In the genomic region with DNA sequence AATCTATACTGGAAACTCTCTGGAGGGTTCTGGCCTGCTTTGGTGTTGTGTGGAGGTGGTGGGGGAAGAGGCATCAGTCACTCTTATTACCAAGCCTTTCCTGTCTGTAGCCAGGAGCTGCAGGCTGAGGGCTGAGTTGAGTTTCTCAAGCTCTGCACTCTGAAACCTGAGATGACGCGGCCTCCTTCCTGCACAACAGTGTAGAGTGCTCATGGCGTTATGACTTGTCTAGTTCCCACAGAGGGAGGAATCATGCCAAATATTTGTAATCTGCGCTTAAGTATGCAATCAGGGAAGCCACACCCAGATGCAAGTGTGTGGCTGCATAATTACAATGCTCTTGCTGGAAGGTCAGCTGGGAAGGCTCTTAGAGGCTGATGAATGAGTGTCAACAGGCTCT, we compare ENCODE assay signal across 10 mouse cellular contexts.
DNase-seq lines count a peak whose midpoint lies in the region; ATAC-seq and TF ChIP-seq lines count a peak whose summit lies in the region.
"Had no signal": no experiment of that assay in that cellular context is flagged by ENCODE, and none has a peak within 500 bp of the region (broad histone marks: within the 10 kb centered on the region; RNA-seq: fewer than 3 reads in every experiment).

No protein-coding gene starts in this region.

- no peak overlapping the region; the same call in 1 of the 2 replicates for H3K27ac ChIP-seq in embryonic facial prominence, embryonic 10.5 days (replicated peaks)
- H3K27ac ChIP-seq in limb, embryonic 15.5 days, result no peak overlapping the region
- H3K27ac ChIP-seq in thymus, adult 2 months (ENCODE audit: control insufficient read depth, insufficient read depth, low read length), result no peak overlapping the region
- H3K27ac ChIP-seq: neural tube, embryonic 12.5 days had no signal

- 0 out of 2 replicates have a peak, but pooled peaks have one; percentile 61 for ATAC-seq in limb, embryonic 15.5 days (ENCODE audit: insufficient number of reproducible peaks, low FRiP score, low TSS enrichment, low read depth)
- ATAC-seq in inflammation-experienced regulatory T-cells, adult 6 months, result no peak

- H3K4me1 ChIP-seq in embryonic facial prominence, embryonic 10.5 days, result peaks cover 9% of the 10 kb centered on the region
- peaks cover 8% of the 10 kb centered on the region; the same call in 1 of the 2 replicates for H3K4me1 ChIP-seq in limb, embryonic 15.5 days
- no peaks in the 10 kb centered on the region for H3K4me1 ChIP-seq in thymus, adult 2 months (replicated peaks; ENCODE audit: control insufficient read depth, insufficient read depth, low read length)
- H3K4me1 ChIP-seq: neural tube, embryonic 12.5 days had no signal

- H3K27me3 ChIP-seq in embryonic facial prominence, embryonic 10.5 days (replicated peaks; ENCODE audit: low read depth, poor library complexity, severe bottlenecking), result no peaks in the 10 kb centered on the region
- no peaks in the 10 kb centered on the region for H3K27me3 ChIP-seq in limb, embryonic 15.5 days
- no peaks in the 10 kb centered on the region for H3K27me3 ChIP-seq in thymus, adult 2 months (ENCODE audit: control insufficient read depth, insufficient read depth, low read length)
- H3K27me3 ChIP-seq: neural tube, embryonic 12.5 days had no signal

- TF ChIP-seq CTCF in thymus, adult 2 months (IDR thresholded peaks at IDR 0.05; ENCODE audit: borderline replicate concordance, control insufficient read depth, extremely low read depth, insufficient read depth, low read length, poor library complexity), result no peak

- 50% methylated on average over 4 of the region's 4 CpGs for WGBS in embryonic facial prominence, embryonic 10.5 days
- 39% methylated on average over 4 of the region's 4 CpGs for WGBS in limb, embryonic 15.5 days
- WGBS in thymus, adult 2 months, result 91% methylated on average over 4 of the region's 4 CpGs

- TF ChIP-seq POLR2A in thymus, adult 2 months (IDR thresholded peaks at IDR 0.05; ENCODE audit: control insufficient read depth, extremely low read depth, insufficient read depth, low read length, poor library complexity), result no peak

- intact Hi-C loops in heart, postnatal 36 days (cut with DNase I), result no loop called here

- H3K9ac ChIP-seq in limb, embryonic 15.5 days, result no peak overlapping the region
- H3K9ac ChIP-seq: neural tube, embryonic 12.5 days had no signal

- H3K9me3 ChIP-seq in embryonic facial prominence, embryonic 10.5 days, result no peaks in the 10 kb centered on the region
- no peaks in the 10 kb centered on the region for H3K9me3 ChIP-seq in limb, embryonic 15.5 days
- H3K9me3 ChIP-seq: neural tube, embryonic 12.5 days had no signal

- H3K36me3 ChIP-seq in embryonic facial prominence, embryonic 10.5 days (replicated peaks), result no peaks in the 10 kb centered on the region
- no peaks in the 10 kb centered on the region for H3K36me3 ChIP-seq in limb, embryonic 15.5 days
- H3K36me3 ChIP-seq in thymus, adult 2 months (ENCODE audit: control insufficient read depth, insufficient read depth, low read length), result no peaks in the 10 kb centered on the region
- H3K36me3 ChIP-seq: neural tube, embryonic 12.5 days had no signal

- H3K4me2 ChIP-seq in limb, embryonic 15.5 days, result no peak overlapping the region
- H3K4me2 ChIP-seq: neural tube, embryonic 12.5 days had no signal

- no peak overlapping the region for H3K4me3 ChIP-seq in embryonic facial prominence, embryonic 10.5 days
- H3K4me3 ChIP-seq in limb, embryonic 15.5 days, result no peak overlapping the region
- no peak overlapping the region for H3K4me3 ChIP-seq in thymus, adult 2 months (ENCODE audit: control insufficient read depth, insufficient read depth, low read length)
- H3K4me3 ChIP-seq: neural tube, embryonic 12.5 days had no signal

- peak; percentile 11 for DNase-seq in MN1 (ENCODE audit: low spot score)
- peak; percentile 37 for DNase-seq in embryonic facial prominence, embryonic 10.5 days (ENCODE audit: low spot score)
- DNase-seq in heart, postnatal 36 days, result peak; percentile 6 to 12
- no peak for DNase-seq in layer of hippocampus, adult 9-10 months (ENCODE audit: low spot score)
- no peak for DNase-seq in thymus, adult 2 months
- DNase-seq in spleen, postnatal 14 days (ENCODE audit: low spot score in 2 of 2), result no peak
- DNase-seq: thymus, postnatal 36 days had no signal

Comparison
In these comparisons a context has a peak if more than half of its experiments do, and no peak if none do; other contexts are left out.
1. DNase-seq: peak in MN1 (single experiment), embryonic facial prominence, embryonic 10.5 days (single experiment) and heart, postnatal 36 days (2 of 2); none in layer of hippocampus, adult 9-10 months (single experiment), thymus, adult 2 months (single experiment) and spleen, postnatal 14 days (0 of 2).